Mouse (Mus musculus): Measurements from ENCODE around the gene Itgb3bp. TPM values are rescaled to one million over a fixed set of nuclear protein-coding genes. Genes with fewer than 3 reads are reported as not detected.

Gene Itgb3bp
- polyA plus RNA-seq, 1 experiment from 2014 or later, result 11.9 TPM

DNA sequence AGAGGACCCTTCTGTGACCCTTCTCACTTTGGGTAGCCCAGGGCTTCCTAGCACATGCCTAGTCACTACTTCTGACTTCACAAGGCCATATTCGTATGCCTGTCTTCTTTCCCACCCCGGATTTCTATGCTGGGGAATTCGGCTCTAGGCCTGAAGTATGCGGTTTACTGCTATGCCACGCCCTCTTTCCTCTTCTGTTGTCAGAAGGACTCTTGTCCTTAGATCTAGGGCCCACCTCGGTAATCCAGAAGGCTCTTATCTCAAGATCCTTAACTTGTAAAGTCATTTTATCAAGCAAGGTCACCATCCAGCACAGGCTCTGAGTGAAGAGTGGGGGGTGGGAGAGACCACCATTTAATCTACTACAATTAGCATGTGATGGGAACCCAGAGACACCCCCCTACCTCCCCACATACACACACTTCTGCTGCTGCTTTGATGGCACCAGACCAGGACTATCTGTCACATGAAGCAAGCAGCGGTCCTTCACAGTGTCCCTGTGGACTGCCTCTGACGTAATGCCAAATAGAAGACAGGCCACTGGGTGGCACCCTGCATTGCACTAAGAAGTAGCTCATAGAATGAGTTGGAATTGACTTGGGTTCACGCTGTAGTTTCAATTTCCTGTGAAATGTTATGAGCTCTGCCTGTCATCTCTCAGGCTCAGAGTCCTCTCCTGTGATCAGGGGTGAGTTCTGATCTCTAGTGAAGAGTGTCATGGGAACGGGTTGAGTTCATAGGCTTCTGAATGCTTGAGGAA lies 12.2 kb upstream of the Itgb3bp start:
- DNase-seq (ENCODE audit: low spot score) (peak; percentile 89), ATAC-seq (peak; percentile 86)
- Histone ChIP-seq H3K9me3 (ENCODE audit: low read length) (no peaks in the 10 kb centered on the region), H3K27ac (ENCODE audit: low read length) (peak overlapping the region; percentile 78), H3K36me3 (ENCODE audit: insufficient read depth, low read length) (no peaks in the 10 kb centered on the region), H3K4me1 (ENCODE audit: insufficient read depth, low read depth, low read length) (peaks cover 4% of the 10 kb centered on the region; the same call in 1 of the 2 replicates), H3K27me3 (replicated peaks; ENCODE audit: insufficient read depth, low read length) (no peaks in the 10 kb centered on the region), H3K9ac (replicated peaks; ENCODE audit: low read depth) (no peak overlapping the region), H3K4me3 (ENCODE audit: low read depth, low read length) (no peak overlapping the region), H3K4me2 (replicated peaks; ENCODE audit: low read depth, low read length) (peak overlapping the region; percentile 42)
- WGBS, result 32% methylated on average over 10 of the region's 10 CpGs
- TF ChIP-seq CTCF (IDR thresholded peaks at IDR 0.05) (peak; percentile 68), EP300 (IDR thresholded peaks at IDR 0.05) (peak; percentile 74)

DNA sequence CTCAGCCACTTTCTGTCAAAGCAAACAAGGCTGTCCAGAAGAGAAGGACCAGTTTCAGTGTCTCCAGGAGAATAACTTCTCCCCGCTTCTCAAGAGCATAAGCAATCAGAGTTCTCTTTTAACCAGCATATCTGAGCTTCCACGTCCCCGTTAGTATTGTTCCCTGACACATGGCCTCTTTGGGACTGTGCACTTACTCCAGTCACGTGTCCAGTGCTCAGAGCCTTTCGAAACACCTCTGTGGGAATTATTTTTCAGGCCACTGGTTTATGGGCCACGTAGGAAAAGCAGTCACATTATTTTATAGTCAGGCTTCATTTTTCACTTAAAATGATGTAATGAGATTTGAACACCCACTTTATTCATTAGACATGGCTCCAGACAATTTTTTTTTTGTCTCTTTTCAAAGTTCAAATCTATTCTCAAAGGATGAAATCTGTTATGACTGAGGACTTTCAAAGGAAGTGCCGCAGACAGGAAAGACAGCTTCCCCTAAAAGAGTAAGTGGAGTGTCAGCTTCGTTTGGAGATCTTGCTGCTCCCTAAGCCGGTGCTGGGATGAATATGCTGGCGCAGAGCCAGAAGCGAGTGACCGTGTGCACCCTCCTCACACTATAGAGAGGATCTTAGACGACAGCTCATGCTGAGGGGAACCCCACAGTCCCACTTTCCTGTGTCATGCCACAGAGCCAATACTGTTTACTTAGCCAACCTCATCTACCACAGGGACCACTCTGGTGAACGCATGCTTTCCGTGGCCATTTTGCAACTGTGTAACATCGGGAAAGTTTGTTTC lies 10.3 kb upstream of the Itgb3bp start:
- DNase-seq (ENCODE audit: low spot score) (peak; percentile 56), ATAC-seq (peak; percentile 32; the same call in 1 of the 2 replicates)
- no peaks in the 10 kb centered on the region for H3K27me3 ChIP-seq (replicated peaks; ENCODE audit: insufficient read depth, low read length)
- no peaks in the 10 kb centered on the region for H3K9me3 ChIP-seq (ENCODE audit: low read length)
- H3K27ac ChIP-seq (ENCODE audit: low read length), result peak overlapping the region; percentile 3; the same call in 1 of the 2 replicates
- H3K4me2 ChIP-seq (replicated peaks; ENCODE audit: low read depth, low read length), result no peak overlapping the region
- 22% methylated on average over 16 of the region's 16 CpGs for WGBS
- no peak for TF ChIP-seq CTCF (IDR thresholded peaks at IDR 0.05)
- TF ChIP-seq EP300 (IDR thresholded peaks at IDR 0.05), result no peak
- H3K36me3 ChIP-seq (ENCODE audit: insufficient read depth, low read length), result no peaks in the 10 kb centered on the region
- H3K9ac ChIP-seq (replicated peaks; ENCODE audit: low read depth), result no peak overlapping the region
- H3K4me1 ChIP-seq (ENCODE audit: insufficient read depth, low read depth, low read length), result peaks cover 4% of the 10 kb centered on the region; the same call in 1 of the 2 replicates
- H3K4me3 ChIP-seq (ENCODE audit: low read depth, low read length), result no peak overlapping the region

DNA sequence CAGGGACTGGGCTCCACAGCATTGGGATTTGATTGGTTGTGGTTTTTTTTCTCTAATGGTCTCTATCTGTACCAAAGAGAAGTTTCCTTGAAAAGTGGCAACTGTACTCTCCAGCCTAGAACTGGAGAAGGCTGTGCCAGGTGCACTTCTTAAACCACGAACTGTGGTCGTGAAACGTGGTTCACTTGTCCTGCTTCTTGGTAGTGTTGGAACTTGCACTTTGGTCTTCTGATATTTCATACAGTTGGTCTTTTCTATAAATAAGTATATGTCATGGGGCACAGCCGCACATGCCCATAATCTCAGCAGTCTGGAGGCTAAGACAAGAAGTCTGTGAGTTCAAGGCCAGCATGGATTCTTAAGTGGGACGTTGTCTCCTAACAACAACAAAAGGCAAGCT lies 6.7 kb upstream of the Itgb3bp start:
- Histone ChIP-seq H3K4me1 (ENCODE audit: insufficient read depth, low read depth, low read length) (peaks cover 4% of the 10 kb centered on the region; the same call in 1 of the 2 replicates), H3K4me3 (ENCODE audit: low read depth, low read length) (no peak overlapping the region), H3K4me2 (replicated peaks; ENCODE audit: low read depth, low read length) (no peak overlapping the region), H3K27ac (ENCODE audit: low read length) (no peak overlapping the region), H3K9me3 (ENCODE audit: low read length) (no peaks in the 10 kb centered on the region), H3K36me3 (ENCODE audit: insufficient read depth, low read length) (no peaks in the 10 kb centered on the region), H3K27me3 (replicated peaks; ENCODE audit: insufficient read depth, low read length) (no peaks in the 10 kb centered on the region), H3K9ac (replicated peaks; ENCODE audit: low read depth) (no peak overlapping the region)
- no peak for TF ChIP-seq CTCF (IDR thresholded peaks at IDR 0.05)
- TF ChIP-seq EP300 (IDR thresholded peaks at IDR 0.05), result no peak
- WGBS, result 90% methylated on average over 5 of the region's 5 CpGs
- no peak for DNase-seq (ENCODE audit: low spot score)
- no peak for ATAC-seq

DNA sequence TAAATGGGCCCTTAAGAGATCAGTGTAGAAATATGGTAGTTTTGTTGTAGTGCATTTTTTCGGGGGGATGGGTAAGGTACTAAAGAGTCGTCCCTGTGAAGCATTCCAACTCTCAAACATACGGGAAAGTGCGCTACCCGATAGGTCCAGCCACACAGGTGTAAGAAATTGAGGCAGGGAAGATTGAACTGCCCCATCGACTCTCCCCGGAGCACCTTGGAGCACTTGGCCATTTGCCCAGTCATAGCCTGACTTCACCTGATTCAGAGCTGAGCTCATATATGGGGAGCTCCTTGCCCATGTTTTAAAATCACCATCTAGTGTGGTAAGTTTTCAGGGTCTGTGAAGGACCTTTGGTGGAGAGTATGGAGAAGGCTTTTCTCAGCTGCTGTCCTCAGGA lies 5.2 kb upstream of the Itgb3bp start:
- Histone ChIP-seq H3K4me1 (ENCODE audit: insufficient read depth, low read depth, low read length) (peaks cover 3% of the 10 kb centered on the region; the same call in 1 of the 2 replicates), H3K9me3 (ENCODE audit: low read length) (no peaks in the 10 kb centered on the region), H3K4me2 (replicated peaks; ENCODE audit: low read depth, low read length) (no peak overlapping the region), H3K27ac (ENCODE audit: low read length) (no peak overlapping the region), H3K27me3 (replicated peaks; ENCODE audit: insufficient read depth, low read length) (no peaks in the 10 kb centered on the region), H3K9ac (replicated peaks; ENCODE audit: low read depth) (no peak overlapping the region), H3K36me3 (ENCODE audit: insufficient read depth, low read length) (no peaks in the 10 kb centered on the region), H3K4me3 (ENCODE audit: low read depth, low read length) (no peak overlapping the region)
- TF ChIP-seq CTCF (IDR thresholded peaks at IDR 0.05) (no peak), EP300 (IDR thresholded peaks at IDR 0.05) (no peak)
- no peak for ATAC-seq
- DNase-seq (ENCODE audit: low spot score), result peak; percentile 44
- WGBS, result 73% methylated on average over 7 of the region's 7 CpGs

- Histone ChIP-seq H3K9me3 (ENCODE audit: low read length) (no peaks in the 10 kb centered on the region), H3K4me2 (replicated peaks; ENCODE audit: low read depth, low read length) (peak overlapping the region; percentile 93; the same call in 1 of the 2 replicates), H3K27ac (ENCODE audit: low read length) (peak overlapping the region; percentile 92; the same call in 1 of the 2 replicates), H3K9ac (replicated peaks; ENCODE audit: low read depth) (no peak overlapping the region), H3K4me3 (ENCODE audit: low read depth, low read length) (no peak overlapping the region), H3K27me3 (replicated peaks; ENCODE audit: insufficient read depth, low read length) (no peaks in the 10 kb centered on the region), H3K4me1 (ENCODE audit: insufficient read depth, low read depth, low read length) (peaks cover 3% of the 10 kb centered on the region; the same call in 1 of the 2 replicates), H3K36me3 (ENCODE audit: insufficient read depth, low read length) (no peaks in the 10 kb centered on the region)
- whole genome bisulfite sequencing, result 80% methylated on average over 4 of the region's 4 CpGs
- DNase-seq (ENCODE audit: low spot score) (no peak), ATAC-seq (no peak)
- TF ChIP-seq CTCF (IDR thresholded peaks at IDR 0.05) (no peak), EP300 (IDR thresholded peaks at IDR 0.05) (no peak)
Observed at GRCm38 (mm10) chr4:99931807-99932206, 2.2 kb upstream of the Itgb3bp start.

DNA sequence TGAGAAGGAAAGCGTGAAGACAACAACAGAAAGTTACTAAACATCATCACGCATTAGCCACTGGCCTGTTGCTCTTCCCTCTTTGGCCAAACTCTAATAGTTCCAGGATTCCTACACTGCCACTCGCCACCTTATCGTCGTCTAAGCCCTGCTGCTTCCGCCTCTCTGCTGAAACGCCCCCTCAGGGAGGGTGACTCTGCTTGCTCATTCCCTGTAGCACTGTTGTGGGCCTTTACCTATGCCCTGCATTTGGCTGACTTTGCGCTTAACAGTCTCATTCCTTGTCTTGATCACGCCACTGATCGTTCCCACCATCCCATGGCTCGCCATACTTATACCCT lies 1.6 kb upstream of the Itgb3bp start:
- DNase-seq (ENCODE audit: low spot score) (peak; percentile 33), ATAC-seq (no peak)
- H3K4me2 ChIP-seq (replicated peaks; ENCODE audit: low read depth, low read length), result peak overlapping the region; percentile 93
- H3K27me3 ChIP-seq (replicated peaks; ENCODE audit: insufficient read depth, low read length), result no peaks in the 10 kb centered on the region
- H3K9me3 ChIP-seq (ENCODE audit: low read length), result no peaks in the 10 kb centered on the region
- H3K9ac ChIP-seq (replicated peaks; ENCODE audit: low read depth), result no peak overlapping the region
- peak overlapping the region; percentile 92 for H3K27ac ChIP-seq (ENCODE audit: low read length)
- 68% methylated on average over 11 of the region's 11 CpGs for WGBS
- TF ChIP-seq CTCF (IDR thresholded peaks at IDR 0.05) (no peak), EP300 (IDR thresholded peaks at IDR 0.05) (no peak)
- H3K4me3 ChIP-seq (ENCODE audit: low read depth, low read length), result peak overlapping the region; percentile 64; the same call in 1 of the 2 replicates
- no peaks in the 10 kb centered on the region for H3K36me3 ChIP-seq (ENCODE audit: insufficient read depth, low read length)
- H3K4me1 ChIP-seq (ENCODE audit: insufficient read depth, low read depth, low read length), result peaks cover 3% of the 10 kb centered on the region; the same call in 1 of the 2 replicates

Data from lung, postnatal 0 days (tissue).